Mouse (Mus musculus) myocyte (in vitro differentiated cells): Measurements from ENCODE around the gene Srcap. TPM values are rescaled to one million over a fixed set of nuclear protein-coding genes. Genes with fewer than 3 reads are reported as not detected.
A peak's percentile ranks its signal among the peaks of the same experiment; 100 is the strongest.

Experiments
- H3K27me3 ChIP-seq: one replicate; pipeline ENCODE4 v1.6.1; 2011; ENCODE audit not compliant: control insufficient read depth, insufficient read depth, insufficient read length
- H3K36me3 ChIP-seq: one replicate; pipeline ENCODE4 v1.6.1; 2011; ENCODE audit not compliant: control insufficient read depth, insufficient read depth
- H3K4me2 ChIP-seq: one replicate; pipeline ENCODE4 v1.6.1; 2011; ENCODE audit warnings: low read depth, control low read depth
- H3K4me3 ChIP-seq: one replicate; pipeline ENCODE4 v1.5.1; 2011; ENCODE audit warnings: mild to moderate bottlenecking, control low read depth, moderate library complexity
- H3K79me2 ChIP-seq: one replicate; pipeline ENCODE4 v1.6.1; 2011; ENCODE audit not compliant: control insufficient read depth, insufficient read depth
- H3ac ChIP-seq: one replicate; pipeline ENCODE4 v1.6.1; 2011; ENCODE audit not compliant: control insufficient read depth, insufficient read length
- CEBPB ChIP-seq: IDR thresholded peaks from 2 replicates; pipeline ENCODE4 v1.6.1; 2011; ENCODE audit warnings: mild to moderate bottlenecking, moderate library complexity; ENCODE audit not compliant: poor library complexity, insufficient read depth, severe bottlenecking
- E2F4 ChIP-seq: IDR thresholded peaks from one replicate; pipeline ENCODE4 v1.6.1; 2011; ENCODE audit warnings: mild to moderate bottlenecking, control low read depth, moderate library complexity; ENCODE audit not compliant: insufficient read depth
- MAX ChIP-seq: IDR thresholded peaks from one replicate; pipeline ENCODE4 v1.6.1; 2011; ENCODE audit warnings: low read depth, mild to moderate bottlenecking, control low read depth
- MYOD1 ChIP-seq, 3 experiments: IDR thresholded peaks; one replicate each; pipeline ENCODE4 v1.6.1; 2011; ENCODE audit warnings: control low read depth in 2 of 3, low read depth in 2 of 3, mild to moderate bottlenecking in 2 of 3, moderate library complexity in 1 of 3; ENCODE audit not compliant: insufficient read length in 2 of 3, control insufficient read depth in 1 of 3
- MYOG ChIP-seq, 3 experiments: IDR thresholded peaks; one replicate each; pipeline ENCODE4 v1.6.1; 2011; ENCODE audit warnings: control low read depth in 2 of 3, low read depth in 2 of 3, mild to moderate bottlenecking in 2 of 3; ENCODE audit not compliant: insufficient read length in 2 of 3, control insufficient read depth in 1 of 3, insufficient read depth in 1 of 3
- POLR2A ChIP-seq: IDR thresholded peaks from one replicate; pipeline ENCODE4 v1.6.1; 2011; ENCODE audit warnings: low read depth, mild to moderate bottlenecking, control low read depth, moderate library complexity; ENCODE audit not compliant: insufficient read length
- POLR2AphosphoS2 ChIP-seq: IDR thresholded peaks from one replicate; pipeline ENCODE4 v1.6.1; 2011; ENCODE audit warnings: low read depth, control low read depth; ENCODE audit not compliant: insufficient read length
- REST ChIP-seq: IDR thresholded peaks from one replicate; pipeline ENCODE4 v1.6.1; 2011; ENCODE audit warnings: mild to moderate bottlenecking, control low read depth, moderate library complexity; ENCODE audit not compliant: insufficient read depth, insufficient read length
- SRF ChIP-seq: IDR thresholded peaks from one replicate; pipeline ENCODE4 v1.6.1; 2011; ENCODE audit warnings: low read depth; ENCODE audit not compliant: control insufficient read depth, insufficient read length
- TCF12 ChIP-seq: IDR thresholded peaks from one replicate; pipeline ENCODE4 v1.6.1; 2011; ENCODE audit warnings: mild to moderate bottlenecking, control low read depth; ENCODE audit not compliant: poor library complexity, insufficient read depth, severe bottlenecking
- TCF3 ChIP-seq: IDR thresholded peaks from one replicate; pipeline ENCODE4 v1.6.1; 2011; ENCODE audit warnings: low read depth, control low read depth; ENCODE audit not compliant: insufficient read length
- USF1 ChIP-seq: IDR thresholded peaks from one replicate; pipeline ENCODE4 v1.6.1; 2011; ENCODE audit warnings: low read depth, mild to moderate bottlenecking, control low read depth, moderate library complexity
- polyA plus RNA-seq: library from polyadenylated mRNA; unstranded; fragments of >200 nt; fragmentation: generic; extraction: Trizol; gene quantifications from one replicate; pipeline ENCODE4 v1.2.1, GENCODE M21; 2012; ENCODE audit warnings: missing spikeins

Srcap gene
- polyA plus RNA-seq, 1 experiment = 18.1 TPM

- no peak overlapping the region for H3K4me2 ChIP-seq
- H3K36me3 ChIP-seq = peaks cover 19% of the 10 kb centered on the region
- no peak overlapping the region for H3ac ChIP-seq
- H3K27me3 ChIP-seq = no peaks in the 10 kb centered on the region
- H3K4me3 ChIP-seq = no peak overlapping the region
- no peak for TF ChIP-seq POLR2A
- TF ChIP-seq POLR2AphosphoS2 = no peak
- no peak for TF ChIP-seq TCF3
- TF ChIP-seq MAX = no peak
- no peak for TF ChIP-seq MYOG (IDR thresholded peaks at IDR 0.05; ENCODE audit: control insufficient read depth in 1 of 3, insufficient read depth in 1 of 3, insufficient read length in 2 of 3, low read depth in 2 of 3)
- no peak for TF ChIP-seq REST
- TF ChIP-seq MYOD1 (IDR thresholded peaks at IDR 0.05; ENCODE audit: control insufficient read depth in 1 of 3, insufficient read length in 2 of 3, low read depth in 2 of 3) = no peak
- TF ChIP-seq USF1 = no peak
- H3K79me2 ChIP-seq = no peaks in the 10 kb centered on the region
These were observed 91.1 kb downstream of the Srcap start for GRCm38 (mm10) chr7:127602903-127603302.

GRCm38 (mm10) chr7:127604256-127604655 is 92.5 kb downstream of the Srcap start:
- H3ac ChIP-seq = no peak overlapping the region
- TF ChIP-seq POLR2AphosphoS2 (peak; percentile 77), MYOD1 (IDR thresholded peaks at IDR 0.05; ENCODE audit: control insufficient read depth in 1 of 3, insufficient read length in 2 of 3, low read depth in 2 of 3) (no peak)
- H3K4me2 ChIP-seq = no peak overlapping the region
- peaks cover 15% of the 10 kb centered on the region for H3K36me3 ChIP-seq
- H3K27me3 ChIP-seq = no peaks in the 10 kb centered on the region
- no peaks in the 10 kb centered on the region for H3K79me2 ChIP-seq
- no peak overlapping the region for H3K4me3 ChIP-seq

GRCm38 (mm10) chr7:127607150-127607549 is 95.4 kb downstream of the Srcap start:
- Histone ChIP-seq H3ac (no peak overlapping the region), H3K36me3 (peaks cover 17% of the 10 kb centered on the region), H3K79me2 (no peaks in the 10 kb centered on the region), H3K4me3 (no peak overlapping the region), H3K27me3 (no peaks in the 10 kb centered on the region), H3K4me2 (no peak overlapping the region)
- no peak for TF ChIP-seq POLR2AphosphoS2
- TF ChIP-seq MYOD1 (IDR thresholded peaks at IDR 0.05; ENCODE audit: control insufficient read depth in 1 of 3, insufficient read length in 2 of 3, low read depth in 2 of 3) = no peak
- TF ChIP-seq CEBPB = no peak
- no peak for TF ChIP-seq SRF
- TF ChIP-seq MAX = no peak
- TF ChIP-seq E2F4 = no peak
- TF ChIP-seq TCF3 = no peak
- TF ChIP-seq MYOG (IDR thresholded peaks at IDR 0.05; ENCODE audit: control insufficient read depth in 1 of 3, insufficient read depth in 1 of 3, insufficient read length in 2 of 3, low read depth in 2 of 3) = no peak
- TF ChIP-seq TCF12 = no peak
- TF ChIP-seq POLR2A = no peak
- TF ChIP-seq USF1 = no peak
- no peak for TF ChIP-seq REST

Other genes starting within 250 kb of the Srcap start
- 17.2 TPM for gene Sephs2, start 237.9 kb upstream of the Srcap start, polyA plus RNA-seq
- gene Itgal, start 215.7 kb upstream of the Srcap start, polyA plus RNA-seq = 0.16 TPM
- 17.3 TPM for gene Zfp768, start 166.4 kb upstream of the Srcap start, polyA plus RNA-seq
- 3.6 TPM for gene Zfp747, start 135.9 kb upstream of the Srcap start, polyA plus RNA-seq
- gene 9130019O22Rik, start 124.8 kb upstream of the Srcap start, polyA plus RNA-seq = 0.34 TPM
- 3.0 TPM for gene E430018J23Rik, start 118.4 kb upstream of the Srcap start, polyA plus RNA-seq
- gene Zfp764, start 105.2 kb upstream of the Srcap start, polyA plus RNA-seq = 1.2 TPM
- gene Zfp688, start 89.9 kb upstream of the Srcap start, polyA plus RNA-seq = 11.6 TPM
- 2.1 TPM for gene Zfp689, start 62.8 kb upstream of the Srcap start, polyA plus RNA-seq
- gene Prr14, start 52.4 kb upstream of the Srcap start, polyA plus RNA-seq = 26.5 TPM
- 21.2 TPM for gene Fbrs, start 32.8 kb upstream of the Srcap start, polyA plus RNA-seq
- 6.8 TPM for gene Gm42715, start 7.6 kb downstream of the Srcap start, polyA plus RNA-seq
- gene Tmem265, start 49.4 kb downstream of the Srcap start, polyA plus RNA-seq = not detected
- gene Phkg2, start 61.4 kb downstream of the Srcap start, polyA plus RNA-seq = 18.3 TPM
- gene Ccdc189, start 76.6 kb downstream of the Srcap start, polyA plus RNA-seq = 6.1 TPM
- gene Rnf40, start 76.8 kb downstream of the Srcap start, polyA plus RNA-seq = 32.2 TPM
- gene Zfp629, start 103.8 kb downstream of the Srcap start, polyA plus RNA-seq = 6.3 TPM
- gene Bcl7c, start 196.9 kb downstream of the Srcap start, polyA plus RNA-seq = 94.7 TPM
- gene Ctf1, start 200.8 kb downstream of the Srcap start, polyA plus RNA-seq = 8.9 TPM
- gene Ctf2, start 220.2 kb downstream of the Srcap start, polyA plus RNA-seq = 0.14 TPM
- 11.9 TPM for gene Fbxl19, start 232.6 kb downstream of the Srcap start, polyA plus RNA-seq